Mouse (Mus musculus): ENCODE measurements around the gene Aatf. TPM values are rescaled to one million over a fixed set of nuclear protein-coding genes. Genes with fewer than 3 reads are reported as not detected.

Gene Aatf
- polyA plus RNA-seq, 1 experiment from 2014 or later: 39.9 TPM

DNA sequence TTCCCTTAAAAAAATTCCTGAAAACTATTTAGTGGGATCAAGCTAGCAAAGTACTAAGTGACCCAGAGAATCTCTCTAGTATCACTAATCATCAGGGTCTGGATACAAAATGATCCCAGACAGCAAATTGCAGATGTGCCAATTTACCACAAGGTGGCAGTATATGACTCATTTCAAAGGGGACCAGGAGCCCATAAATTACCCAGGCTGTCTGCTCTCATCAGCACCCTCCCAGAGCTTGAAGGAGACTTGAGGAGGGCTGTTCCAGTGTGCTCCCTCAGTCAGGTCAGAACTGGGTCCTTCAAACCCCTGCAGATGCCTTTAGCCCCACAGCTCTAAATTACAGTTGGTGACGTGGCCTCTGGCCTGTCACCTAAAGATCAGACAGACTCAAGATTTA, 83.7 kb downstream of the Aatf start:
- Histone ChIP-seq H3K27me3 (replicated peaks; ENCODE audit: control insufficient read depth, insufficient read depth, low read length) (no peaks in the 10 kb centered on the region), H3K4me1 (ENCODE audit: control insufficient read depth, insufficient read depth, low read length) (no peaks in the 10 kb centered on the region), H3K4me2 (ENCODE audit: low read depth, low read length) (no peak overlapping the region), H3K27ac (replicated peaks; ENCODE audit: low read depth, low read length) (no peak overlapping the region), H3K4me3 (ENCODE audit: low read depth, low read length) (no peak overlapping the region), H3K9me3 (ENCODE audit: control insufficient read depth, low read length) (no peaks in the 10 kb centered on the region), H3K36me3 (ENCODE audit: control insufficient read depth, insufficient read depth, low read length) (peaks cover 6% of the 10 kb centered on the region; the same call in 1 of the 2 replicates), H3K9ac (ENCODE audit: low read depth, low read length) (no peak overlapping the region)
- peak; percentile 83 for DNase-seq (ENCODE audit: low spot score)
- peak; percentile 72 for ATAC-seq (ENCODE audit: low read depth)
- WGBS: 61% methylated on average over 1 of the region's 1 CpGs

GRCm38 (mm10) chr11:84426633-84426998, 86.7 kb downstream of the Aatf start:
- DNase-seq (ENCODE audit: low spot score) (no peak), ATAC-seq (ENCODE audit: low read depth) (no peak)
- no peaks in the 10 kb centered on the region for H3K27me3 ChIP-seq (replicated peaks; ENCODE audit: control insufficient read depth, insufficient read depth, low read length)
- peaks cover 5% of the 10 kb centered on the region; the same call in 1 of the 2 replicates for H3K36me3 ChIP-seq (ENCODE audit: control insufficient read depth, insufficient read depth, low read length)
- H3K4me2 ChIP-seq (ENCODE audit: low read depth, low read length): no peak overlapping the region
- 89% methylated on average over 5 of the region's 5 CpGs for WGBS
- no peak overlapping the region for H3K27ac ChIP-seq (replicated peaks; ENCODE audit: low read depth, low read length)
- H3K4me3 ChIP-seq (ENCODE audit: low read depth, low read length): no peak overlapping the region
- H3K4me1 ChIP-seq (ENCODE audit: control insufficient read depth, insufficient read depth, low read length): no peaks in the 10 kb centered on the region; the same call in 1 of the 2 replicates
- H3K9ac ChIP-seq (ENCODE audit: low read depth, low read length): no peak overlapping the region
- no peaks in the 10 kb centered on the region for H3K9me3 ChIP-seq (ENCODE audit: control insufficient read depth, low read length)

DNA sequence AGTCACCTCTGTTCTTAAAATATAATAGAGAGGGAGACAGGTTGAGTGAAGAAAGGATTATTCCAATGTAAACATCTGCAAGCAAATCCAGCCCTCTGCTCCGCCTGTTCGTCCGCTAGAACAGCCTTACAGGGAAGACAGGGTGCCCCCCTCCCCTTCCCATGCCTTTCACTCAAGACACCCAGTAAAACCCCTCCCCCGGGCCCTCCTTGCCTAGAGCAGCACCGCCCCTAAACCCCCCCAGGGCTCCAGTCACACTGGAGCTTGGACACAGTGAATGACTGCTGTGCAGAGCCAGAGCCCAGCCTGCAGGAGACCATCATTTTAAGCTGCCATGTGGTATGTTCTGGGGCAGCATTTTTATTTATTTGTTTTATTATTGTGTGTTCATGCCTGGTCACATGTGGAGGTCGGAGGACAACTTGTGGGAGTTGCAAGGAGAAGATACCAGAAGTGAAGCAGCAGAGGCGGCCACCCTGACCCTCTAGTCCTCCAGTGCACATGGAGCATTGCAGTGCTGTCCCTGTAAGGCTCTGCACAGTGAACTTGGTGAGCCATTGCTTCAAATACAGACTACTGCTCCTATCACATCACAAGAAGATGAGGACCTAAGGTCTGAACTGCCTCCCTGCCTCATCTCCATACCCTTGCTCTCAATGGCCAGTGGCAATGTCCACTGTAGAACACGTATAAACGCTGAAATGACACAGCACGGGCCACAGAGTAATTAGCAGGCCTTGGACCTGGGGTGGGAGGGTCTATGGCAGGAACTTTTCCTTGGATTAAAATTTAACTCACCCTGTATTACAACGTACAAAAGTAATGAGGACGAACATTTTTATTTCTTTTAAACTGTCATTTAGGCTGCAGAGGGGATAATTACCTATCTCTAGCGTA, 87.3 kb downstream of the Aatf start:
- no peak overlapping the region for H3K4me3 ChIP-seq (ENCODE audit: low read depth, low read length)
- ATAC-seq (ENCODE audit: low read depth) (no peak), DNase-seq (ENCODE audit: low spot score) (peak; percentile 28)
- H3K27me3 ChIP-seq (replicated peaks; ENCODE audit: control insufficient read depth, insufficient read depth, low read length): no peaks in the 10 kb centered on the region
- H3K9me3 ChIP-seq (ENCODE audit: control insufficient read depth, low read length): no peaks in the 10 kb centered on the region
- no peak overlapping the region for H3K27ac ChIP-seq (replicated peaks; ENCODE audit: low read depth, low read length)
- H3K36me3 ChIP-seq (ENCODE audit: control insufficient read depth, insufficient read depth, low read length): no peaks in the 10 kb centered on the region
- no peak overlapping the region for H3K9ac ChIP-seq (ENCODE audit: low read depth, low read length)
- H3K4me2 ChIP-seq (ENCODE audit: low read depth, low read length): no peak overlapping the region
- WGBS: 73% methylated on average over 12 of the region's 13 CpGs
- H3K4me1 ChIP-seq (ENCODE audit: control insufficient read depth, insufficient read depth, low read length): no peaks in the 10 kb centered on the region; the same call in 1 of the 2 replicates

- Histone ChIP-seq H3K9ac (ENCODE audit: low read depth, low read length) (no peak overlapping the region), H3K4me2 (ENCODE audit: low read depth, low read length) (no peak overlapping the region), H3K27me3 (replicated peaks; ENCODE audit: control insufficient read depth, insufficient read depth, low read length) (no peaks in the 10 kb centered on the region), H3K27ac (replicated peaks; ENCODE audit: low read depth, low read length) (no peak overlapping the region), H3K9me3 (ENCODE audit: control insufficient read depth, low read length) (no peaks in the 10 kb centered on the region), H3K36me3 (ENCODE audit: control insufficient read depth, insufficient read depth, low read length) (no peaks in the 10 kb centered on the region), H3K4me3 (ENCODE audit: low read depth, low read length) (no peak overlapping the region), H3K4me1 (ENCODE audit: control insufficient read depth, insufficient read depth, low read length) (no peaks in the 10 kb centered on the region; the same call in 1 of the 2 replicates)
- WGBS: 94% methylated on average over 6 of the region's 6 CpGs
- no peak for DNase-seq (ENCODE audit: low spot score)
- no peak for ATAC-seq (ENCODE audit: low read depth)
Measured at GRCm38 (mm10) chr11:84420779-84421178, 92.5 kb downstream of the Aatf start.

DNA sequence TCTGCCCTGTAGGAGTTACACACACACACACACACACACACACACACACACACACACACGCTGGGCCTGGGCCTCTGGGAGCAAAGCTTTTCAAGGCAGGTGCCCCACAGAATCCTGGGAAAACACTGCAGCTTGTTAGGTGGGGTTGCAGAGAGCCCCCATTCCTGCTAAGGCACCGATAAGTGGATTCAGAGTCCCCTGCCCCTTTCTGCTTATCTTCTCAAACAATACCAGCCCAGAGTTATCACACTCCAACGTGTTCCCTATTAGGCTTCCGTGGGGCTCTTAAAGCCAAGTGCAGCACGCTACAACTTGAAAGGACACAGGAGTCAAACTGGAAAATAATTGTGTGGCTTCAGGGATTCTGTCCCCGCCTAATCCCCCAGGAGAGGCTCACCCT, 100.2 kb downstream of the Aatf start:
- 52% methylated on average over 6 of the region's 6 CpGs for WGBS
- Histone ChIP-seq H3K9ac (ENCODE audit: low read depth, low read length) (no peak overlapping the region), H3K4me3 (ENCODE audit: low read depth, low read length) (no peak overlapping the region), H3K4me2 (ENCODE audit: low read depth, low read length) (no peak overlapping the region), H3K27me3 (replicated peaks; ENCODE audit: control insufficient read depth, insufficient read depth, low read length) (no peaks in the 10 kb centered on the region), H3K27ac (replicated peaks; ENCODE audit: low read depth, low read length) (no peak overlapping the region), H3K9me3 (ENCODE audit: control insufficient read depth, low read length) (no peaks in the 10 kb centered on the region), H3K36me3 (ENCODE audit: control insufficient read depth, insufficient read depth, low read length) (no peaks in the 10 kb centered on the region), H3K4me1 (ENCODE audit: control insufficient read depth, insufficient read depth, low read length) (no peaks in the 10 kb centered on the region)
- DNase-seq (ENCODE audit: low spot score) (no peak), ATAC-seq (ENCODE audit: low read depth) (no peak)

- Histone ChIP-seq H3K27me3 (replicated peaks; ENCODE audit: control insufficient read depth, insufficient read depth, low read length) (no peaks in the 10 kb centered on the region), H3K4me2 (ENCODE audit: low read depth, low read length) (no peak overlapping the region), H3K9me3 (ENCODE audit: control insufficient read depth, low read length) (no peaks in the 10 kb centered on the region), H3K27ac (replicated peaks; ENCODE audit: low read depth, low read length) (no peak overlapping the region), H3K36me3 (ENCODE audit: control insufficient read depth, insufficient read depth, low read length) (no peaks in the 10 kb centered on the region), H3K4me3 (ENCODE audit: low read depth, low read length) (no peak overlapping the region), H3K4me1 (ENCODE audit: control insufficient read depth, insufficient read depth, low read length) (no peaks in the 10 kb centered on the region), H3K9ac (ENCODE audit: low read depth, low read length) (no peak overlapping the region)
- DNase-seq (ENCODE audit: low spot score) (no peak), ATAC-seq (ENCODE audit: low read depth) (no peak)
- 53% methylated on average over 12 of the region's 12 CpGs for WGBS
Measured at GRCm38 (mm10) chr11:84412201-84412934, 101.0 kb downstream of the Aatf start.

DNA sequence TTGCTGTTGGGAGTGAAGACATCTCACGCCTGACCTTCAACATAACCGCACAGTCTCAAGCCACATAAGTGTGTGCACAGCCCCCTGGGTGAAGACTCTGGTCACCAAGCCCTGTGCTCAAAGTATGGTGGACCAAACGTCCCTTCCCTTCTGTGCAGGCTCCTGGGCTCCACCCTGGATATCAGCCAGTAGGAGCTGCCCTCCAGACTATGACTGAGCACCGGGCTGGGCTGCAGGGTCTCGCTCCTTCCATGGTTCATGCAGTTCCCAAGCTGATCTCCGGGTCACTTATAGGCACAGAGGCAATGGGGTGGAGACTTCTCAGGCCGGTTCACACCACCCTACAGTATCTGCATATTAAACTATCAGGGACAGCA, 101.7 kb downstream of the Aatf start:
- 71% methylated on average over 7 of the region's 7 CpGs for WGBS
- no peak overlapping the region for H3K4me2 ChIP-seq (ENCODE audit: low read depth, low read length)
- ATAC-seq (ENCODE audit: low read depth): no peak

GRCm38 (mm10) chr11:84410879-84411641, 102.3 kb downstream of the Aatf start:
- ATAC-seq (ENCODE audit: low read depth) (no peak), DNase-seq (ENCODE audit: low spot score) (no peak)
- 54% methylated on average over 7 of the region's 7 CpGs for WGBS
- H3K4me3 ChIP-seq (ENCODE audit: low read depth, low read length): no peak overlapping the region
- H3K27me3 ChIP-seq (replicated peaks; ENCODE audit: control insufficient read depth, insufficient read depth, low read length): no peaks in the 10 kb centered on the region
- no peaks in the 10 kb centered on the region for H3K36me3 ChIP-seq (ENCODE audit: control insufficient read depth, insufficient read depth, low read length)
- H3K4me1 ChIP-seq (ENCODE audit: control insufficient read depth, insufficient read depth, low read length): no peaks in the 10 kb centered on the region
- H3K27ac ChIP-seq (replicated peaks; ENCODE audit: low read depth, low read length): no peak overlapping the region
- no peak overlapping the region for H3K9ac ChIP-seq (ENCODE audit: low read depth, low read length)
- H3K4me2 ChIP-seq (ENCODE audit: low read depth, low read length): no peak overlapping the region
- peaks cover 5% of the 10 kb centered on the region for H3K9me3 ChIP-seq (ENCODE audit: control insufficient read depth, low read length)

More for the DNA sequence above, 101.7 kb downstream of the Aatf start:
- Histone ChIP-seq H3K9me3 (ENCODE audit: control insufficient read depth, low read length) (peaks cover 2% of the 10 kb centered on the region), H3K36me3 (ENCODE audit: control insufficient read depth, insufficient read depth, low read length) (no peaks in the 10 kb centered on the region), H3K27me3 (replicated peaks; ENCODE audit: control insufficient read depth, insufficient read depth, low read length) (no peaks in the 10 kb centered on the region), H3K27ac (replicated peaks; ENCODE audit: low read depth, low read length) (no peak overlapping the region), H3K9ac (ENCODE audit: low read depth, low read length) (no peak overlapping the region), H3K4me3 (ENCODE audit: low read depth, low read length) (no peak overlapping the region), H3K4me1 (ENCODE audit: control insufficient read depth, insufficient read depth, low read length) (no peaks in the 10 kb centered on the region)
- DNase-seq (ENCODE audit: low spot score): no peak

Data from embryonic facial prominence, embryonic 14.5 days (tissue).